Mouse (Mus musculus) urinary bladder, postnatal 25 days (tissue): ENCODE data around the gene Prmt8.

Experiments
- DNase-seq: peaks from one replicate; pipeline ENCODE4 v3.0.0; 2022; ENCODE audit warnings: low spot score

The Prmt8 gene

GRCm38 (mm10) chr6:127661717-127662292, 107.5 kb downstream of the Prmt8 start:
- DNase-seq, result no peak

GRCm38 (mm10) chr6:127659966-127660365, 109.3 kb downstream of the Prmt8 start:
- no peak for DNase-seq

GRCm38 (mm10) chr6:127659472-127659871, 109.8 kb downstream of the Prmt8 start:
- DNase-seq, result no peak

GRCm38 (mm10) chr6:127657152-127657551, 112.1 kb downstream of the Prmt8 start:
- DNase-seq, result no peak

- no peak for DNase-seq
Observed at GRCm38 (mm10) chr6:127655988-127656387, 113.3 kb downstream of the Prmt8 start.

- peak; percentile 26 for DNase-seq
Observed at GRCm38 (mm10) chr6:127641077-127641801, 128.0 kb downstream of the Prmt8 start.
